Mouse (Mus musculus) small intestine, adult 2 months (tissue): ENCODE measurements around the gene Dis3l2.

ENCODE experiments used
- CTCF ChIP-seq: fragments of 200-500 bp; IDR thresholded peaks from 2 replicates; pipeline ENCODE4 v1.5.1; 2012; ENCODE audit warnings: low read depth, mild to moderate bottlenecking, control low read depth, inconsistent platforms, low read length, moderate library complexity, mixed read lengths; ENCODE audit not compliant: insufficient replicate concordance, insufficient read length; ENCODE audit errors: extremely low read depth
- POLR2A ChIP-seq: fragments of 200-500 bp; IDR thresholded peaks from 2 replicates; pipeline ENCODE4 v1.6.1; 2012; ENCODE audit warnings: low read depth, mild to moderate bottlenecking, control low read depth, inconsistent platforms, low read length, moderate library complexity

DNA sequence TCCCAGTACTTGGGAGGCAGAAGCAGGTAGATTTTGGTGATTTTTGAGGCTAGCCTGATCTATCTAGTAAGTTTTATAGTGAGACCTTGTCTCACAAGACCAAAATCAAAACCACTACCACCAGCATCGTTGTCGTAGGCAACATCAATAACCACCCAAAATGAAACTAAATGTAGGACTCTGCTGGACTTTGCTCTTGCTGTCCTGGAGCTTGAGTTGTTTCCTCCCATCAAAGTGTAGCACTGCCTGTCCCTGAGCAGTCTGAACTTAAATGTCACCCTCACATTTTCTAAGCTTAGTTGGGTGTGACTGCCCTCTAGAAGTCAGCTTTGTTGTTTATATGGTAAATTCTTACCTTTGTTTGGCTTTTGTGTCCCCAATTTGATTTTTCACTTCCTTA is 43.4 kb downstream of the Dis3l2 start:
- TF ChIP-seq CTCF (no peak), POLR2A (no peak)
